Mouse (Mus musculus) G1E (cell line): ENCODE data around the gene Rnf34.

Experiments
- CTCF ChIP-seq: IDR thresholded peaks from 2 replicates; pipeline ENCODE4 v1.5.1; 2012; ENCODE audit warnings: low read depth, low read length, inconsistent platforms, mixed read lengths
- GATA1 ChIP-seq: IDR thresholded peaks from 2 replicates; pipeline ENCODE4 v1.6.1; 2012; ENCODE audit warnings: borderline replicate concordance, low read length, inconsistent platforms, mixed read lengths
- POLR2AphosphoS5 ChIP-seq: IDR thresholded peaks from 2 replicates; pipeline ENCODE4 v1.6.1; 2012; ENCODE audit warnings: low read depth, low read length, inconsistent platforms; ENCODE audit not compliant: insufficient replicate concordance

GRCm38 (mm10) chr5:122917982-122918711 lies 68.3 kb downstream of the Rnf34 start:
- TF ChIP-seq CTCF, result no peak
- no peak for TF ChIP-seq POLR2AphosphoS5
- no peak for TF ChIP-seq GATA1
